Mouse (Mus musculus) thymus, postnatal 25 days (tissue): Measurements from ENCODE around the gene Wipf2.
"Not testable (repeated sequence)": the region's sequence is repeated elsewhere in the genome, so short reads cannot be mapped to it uniquely, and the experiment has no call there.

Source experiments
- DNase-seq: peaks from one replicate; pipeline ENCODE4 v3.0.0; 2022

Wipf2 gene

DNA sequence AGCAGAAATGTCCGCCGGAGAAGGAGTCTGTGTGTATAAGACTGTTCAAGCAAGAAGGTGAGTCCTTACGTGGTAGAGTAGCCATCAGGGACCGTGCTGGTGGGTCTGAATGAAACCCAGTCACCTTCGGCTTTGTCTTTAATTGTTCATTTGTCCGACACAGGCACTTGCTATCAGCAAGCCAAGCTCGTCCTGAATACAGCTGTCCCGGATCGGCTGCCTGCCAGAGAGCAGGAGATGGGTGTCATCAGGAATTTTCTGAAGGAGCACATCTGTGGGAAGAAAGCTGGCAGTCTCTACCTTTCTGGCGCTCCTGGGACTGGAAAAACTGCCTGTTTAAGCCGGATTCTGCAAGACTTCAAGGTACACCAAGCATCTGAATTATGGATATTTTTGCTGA is 47.0 kb downstream of the Wipf2 start:
- no peak for DNase-seq

GRCm38 (mm10) chr11:98911498-98911897 is 48.1 kb downstream of the Wipf2 start:
- DNase-seq, result no peak

GRCm38 (mm10) chr11:98914196-98914595 is 50.8 kb downstream of the Wipf2 start:
- DNase-seq, result no peak

GRCm38 (mm10) chr11:98916376-98916775 is 52.9 kb downstream of the Wipf2 start:
- DNase-seq, result peak; percentile 53

- no peak for DNase-seq
These were observed 54.1 kb downstream of the Wipf2 start for GRCm38 (mm10) chr11:98917428-98918005.

DNA sequence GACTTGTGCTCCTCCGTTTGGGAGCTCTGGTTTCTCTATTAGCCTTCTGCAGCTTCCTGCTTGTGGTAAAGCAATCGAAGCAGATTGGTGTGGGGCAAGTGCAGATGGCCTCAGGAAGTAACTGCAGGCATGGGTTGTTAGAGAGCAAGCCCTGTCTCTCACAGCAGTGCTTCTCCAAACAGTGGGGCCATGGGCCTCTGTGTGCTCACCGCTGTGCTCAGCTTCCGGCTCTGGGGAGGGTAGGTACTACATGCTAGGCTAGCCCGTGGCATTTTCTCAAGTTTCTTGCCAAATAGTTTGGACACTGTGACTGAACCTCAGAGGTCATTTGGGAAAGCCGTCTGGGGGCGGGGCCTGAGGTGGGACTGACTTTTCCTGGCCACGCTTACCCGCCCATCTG is 54.8 kb downstream of the Wipf2 start:
- DNase-seq, result no peak

DNA sequence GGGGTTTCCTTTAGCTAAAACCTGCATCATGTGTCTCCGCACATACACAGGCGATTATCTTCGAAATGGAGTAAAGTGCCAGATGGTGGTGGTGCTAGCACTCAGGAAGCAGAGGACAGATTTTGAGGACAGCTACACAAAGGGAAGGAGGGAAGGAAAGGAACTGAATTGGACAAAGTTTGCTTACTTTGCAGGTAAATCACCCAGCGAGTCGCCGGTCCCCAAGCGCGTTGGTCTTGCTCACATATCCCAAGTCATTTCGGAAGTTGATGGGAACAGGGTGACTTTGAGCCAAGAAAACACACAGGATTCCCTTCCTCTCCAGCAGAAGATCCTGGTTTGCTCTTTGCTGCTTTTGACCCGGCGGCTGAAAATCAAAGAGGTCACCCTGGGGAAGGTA is 55.6 kb downstream of the Wipf2 start:
- no peak for DNase-seq

DNA sequence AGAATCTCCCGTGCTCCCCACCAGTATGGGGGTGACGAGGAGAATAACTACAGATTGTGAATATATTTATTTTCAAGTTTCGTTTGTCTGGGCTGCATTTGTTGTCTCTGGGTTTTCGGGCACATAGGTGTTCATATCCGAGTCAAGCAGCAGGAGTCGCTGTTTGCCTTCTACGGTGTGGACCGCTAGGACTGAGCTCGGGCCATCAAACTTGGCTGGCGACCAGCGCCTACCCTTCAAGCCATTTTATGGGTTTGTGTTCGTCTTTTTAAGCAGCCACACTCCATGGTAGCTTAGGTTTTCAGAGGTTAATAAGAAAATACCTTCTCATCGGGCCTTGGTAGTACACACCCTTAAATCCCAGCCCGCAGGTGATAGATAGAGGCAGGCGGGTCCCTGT is 58.4 kb downstream of the Wipf2 start:
- not testable (repeated sequence) for DNase-seq

DNA sequence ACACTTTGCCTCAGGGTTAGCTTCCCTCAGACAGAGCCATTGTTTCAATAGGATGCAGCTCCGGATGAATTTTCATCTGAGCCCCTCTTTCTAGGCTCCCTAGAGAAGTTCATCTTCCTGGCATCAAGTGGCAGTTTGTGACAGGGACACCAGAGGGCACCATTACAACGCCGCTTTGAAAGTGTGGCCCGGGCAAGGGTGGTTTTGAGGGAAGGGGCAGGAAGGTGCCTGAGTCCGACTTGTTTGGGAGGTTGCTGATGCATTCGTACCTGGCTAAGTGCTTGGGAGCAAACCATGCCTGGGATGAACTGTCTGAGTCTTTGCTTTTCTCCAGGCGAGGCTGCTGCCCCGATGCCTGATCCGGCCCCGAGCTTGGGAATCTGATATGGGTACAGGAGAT is 58.9 kb downstream of the Wipf2 start:
- peak; percentile 74 for DNase-seq

DNA sequence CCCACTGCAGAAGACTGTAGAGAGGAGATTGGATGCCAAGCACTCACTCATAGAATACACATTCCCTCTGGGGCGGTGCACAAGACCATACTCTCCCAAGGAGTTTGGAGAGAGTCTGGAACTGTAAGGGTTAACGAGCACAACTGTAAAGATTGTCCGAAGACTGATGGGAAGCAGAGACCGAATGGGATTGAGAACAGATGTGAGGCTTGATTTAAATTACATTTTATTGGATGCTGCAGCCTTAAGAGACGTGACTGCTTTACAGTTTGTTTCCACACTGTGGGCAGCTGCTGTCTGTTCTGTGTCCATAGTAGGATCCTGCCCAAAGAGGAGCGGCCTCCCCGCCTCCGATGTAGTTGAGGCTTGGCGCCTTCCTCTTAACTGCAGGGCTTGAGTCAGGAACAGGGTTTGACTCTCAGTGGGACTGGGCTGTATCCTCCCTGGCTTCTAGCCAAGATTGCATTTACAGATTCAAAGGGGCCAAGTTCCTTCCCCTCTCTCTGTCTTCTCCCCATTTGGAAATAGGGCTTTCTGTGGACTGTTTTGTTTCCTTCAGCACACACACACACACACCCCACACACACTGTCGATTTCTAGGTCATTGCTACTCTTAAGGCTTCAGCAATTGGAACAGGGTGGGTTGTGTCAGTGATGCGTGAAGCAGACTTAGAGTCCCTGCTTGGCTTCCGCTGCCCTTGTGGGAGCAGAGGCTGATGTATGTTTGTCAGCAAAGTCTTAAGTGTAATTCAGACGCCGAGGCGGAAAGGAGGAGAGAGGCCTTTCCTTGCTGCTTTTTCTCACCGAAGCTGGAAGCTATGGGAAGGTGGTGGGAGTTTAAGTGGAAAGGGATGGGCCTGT is 59.6 kb downstream of the Wipf2 start:
- DNase-seq, result not testable (repeated sequence)

DNA sequence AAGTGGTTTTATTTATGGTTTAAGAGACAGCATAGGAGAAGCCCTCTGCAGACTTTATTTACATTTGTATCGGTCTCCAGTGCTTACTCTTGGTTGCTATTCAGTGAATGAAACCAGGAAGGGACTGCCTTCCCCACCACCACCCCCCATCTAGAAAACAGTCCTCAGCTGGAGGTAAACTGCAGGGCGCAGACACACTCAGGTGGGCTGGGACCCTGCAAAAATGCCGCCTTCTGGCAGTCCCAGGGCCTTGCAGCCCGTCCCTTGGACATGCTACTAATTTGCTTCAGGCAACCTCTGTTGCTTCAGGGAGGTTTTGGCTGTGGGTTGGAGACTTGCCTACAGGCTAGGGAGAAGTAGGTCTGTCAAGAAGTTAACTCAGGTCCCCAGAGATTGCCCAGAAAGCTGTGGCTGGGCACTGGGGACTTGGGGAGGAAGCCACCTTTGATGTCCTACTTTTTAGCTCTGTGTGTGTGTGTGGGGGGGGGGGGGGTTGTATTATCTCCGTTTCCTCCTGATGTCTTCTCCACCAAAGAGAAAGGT is 61.3 kb downstream of the Wipf2 start:
- no peak for DNase-seq

DNA sequence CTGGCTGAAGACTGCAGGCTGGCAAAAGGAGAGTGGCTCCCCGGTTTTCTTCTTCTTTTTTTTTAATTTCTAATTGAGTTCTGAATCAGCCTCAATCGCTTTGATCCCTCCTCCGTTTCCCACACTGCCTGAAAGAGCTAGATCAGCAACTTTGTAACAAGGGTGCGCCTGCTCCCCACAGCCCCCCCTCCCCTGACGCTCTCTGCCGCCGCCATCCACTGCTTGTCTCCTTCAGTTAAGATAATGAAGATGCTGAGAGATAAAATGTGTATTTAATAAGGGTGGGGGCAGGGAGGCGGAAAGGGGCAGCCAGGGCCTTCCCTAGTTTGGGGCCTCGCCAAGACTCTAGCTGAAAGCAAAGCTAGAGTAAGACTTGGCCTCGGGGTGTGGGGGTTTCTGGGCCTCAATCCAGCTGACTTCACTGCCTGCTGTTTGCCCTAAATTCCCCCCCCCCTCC is 61.9 kb downstream of the Wipf2 start:
- DNase-seq, result no peak

DNA sequence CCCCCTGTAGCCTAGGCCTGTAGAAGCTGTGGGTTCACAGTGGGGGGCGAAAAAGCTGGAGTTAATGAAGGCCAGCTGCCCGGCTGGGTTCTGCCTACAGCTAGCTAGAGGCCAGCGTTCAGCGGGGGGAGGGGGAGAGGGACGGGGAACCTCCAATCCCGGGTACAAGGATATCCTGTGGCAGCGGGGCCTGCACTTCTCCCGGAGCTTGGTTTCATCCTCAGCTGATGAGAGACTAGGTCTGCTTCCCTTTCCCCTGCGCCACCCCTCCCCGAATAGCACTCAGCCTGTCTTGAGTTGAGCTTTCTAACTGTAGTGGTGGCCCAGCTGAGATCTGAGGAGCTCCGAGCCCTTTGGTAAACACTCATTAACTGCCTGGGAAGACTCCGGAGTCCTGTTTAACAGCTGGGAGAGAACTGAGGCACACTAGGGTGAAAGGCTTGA is 62.5 kb downstream of the Wipf2 start:
- DNase-seq, result peak; percentile 25

DNA sequence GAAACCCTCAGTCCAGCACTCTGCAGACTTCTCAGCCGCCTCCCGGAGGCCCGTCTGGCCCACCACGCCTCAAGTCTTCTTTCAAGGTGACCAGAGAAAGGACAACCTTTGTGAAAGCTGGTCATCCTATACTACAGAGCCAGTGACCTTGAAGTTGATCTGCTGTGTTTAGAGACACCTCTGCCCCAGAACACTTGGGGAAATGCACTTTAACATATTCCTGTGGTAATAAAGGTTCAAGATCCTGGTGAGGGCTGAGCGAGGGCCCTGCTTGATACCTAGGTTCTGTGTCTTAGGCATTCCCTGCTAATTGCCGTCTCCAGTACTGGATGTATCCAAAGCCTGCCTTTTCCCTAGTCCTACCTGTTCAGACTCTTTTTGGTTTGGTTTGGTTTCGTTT is 63.1 kb downstream of the Wipf2 start:
- DNase-seq, result no peak

DNA sequence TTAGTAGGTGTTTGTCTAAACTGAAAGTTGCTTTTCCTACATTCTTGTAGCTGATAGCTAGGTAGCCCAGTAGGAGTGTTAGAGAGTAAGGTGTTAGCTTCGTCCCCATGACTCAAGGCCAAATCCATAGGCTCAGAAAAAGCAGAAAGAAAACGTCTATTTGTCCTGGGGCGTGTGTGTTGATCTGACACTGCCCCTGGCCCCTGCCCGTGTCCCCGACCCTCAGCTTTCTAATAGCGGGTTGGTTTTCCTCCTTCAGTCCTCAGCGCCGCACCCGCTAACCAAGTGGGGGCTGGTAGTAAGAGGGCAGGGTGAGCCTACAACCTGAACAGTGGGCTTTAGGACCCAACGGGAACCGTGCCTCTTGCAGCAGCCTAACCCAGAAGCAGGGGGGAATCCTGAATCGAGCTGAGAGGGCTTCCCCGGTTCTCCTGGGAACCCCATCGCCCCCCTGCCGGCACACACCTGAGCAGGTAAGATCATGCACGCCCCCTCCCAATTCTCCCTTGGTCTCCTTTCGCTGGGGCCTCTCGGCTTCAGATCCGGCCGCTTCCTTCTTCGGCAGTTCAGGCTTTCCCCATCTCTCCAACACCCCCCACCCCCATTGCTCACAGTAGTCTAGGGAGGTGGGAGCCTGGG is 64.1 kb downstream of the Wipf2 start, which contains the start of gene Rara:
Gene Rara (plus strand): TSS at position 381 of the 639 bp plus-strand sequence.
- DNase-seq, result no peak

- no peak for DNase-seq
These were observed 64.9 kb downstream of the Wipf2 start for GRCm38 (mm10) chr11:98928186-98928893.

- DNase-seq, result no peak
These were observed 66.1 kb downstream of the Wipf2 start for GRCm38 (mm10) chr11:98929503-98929902.

DNA sequence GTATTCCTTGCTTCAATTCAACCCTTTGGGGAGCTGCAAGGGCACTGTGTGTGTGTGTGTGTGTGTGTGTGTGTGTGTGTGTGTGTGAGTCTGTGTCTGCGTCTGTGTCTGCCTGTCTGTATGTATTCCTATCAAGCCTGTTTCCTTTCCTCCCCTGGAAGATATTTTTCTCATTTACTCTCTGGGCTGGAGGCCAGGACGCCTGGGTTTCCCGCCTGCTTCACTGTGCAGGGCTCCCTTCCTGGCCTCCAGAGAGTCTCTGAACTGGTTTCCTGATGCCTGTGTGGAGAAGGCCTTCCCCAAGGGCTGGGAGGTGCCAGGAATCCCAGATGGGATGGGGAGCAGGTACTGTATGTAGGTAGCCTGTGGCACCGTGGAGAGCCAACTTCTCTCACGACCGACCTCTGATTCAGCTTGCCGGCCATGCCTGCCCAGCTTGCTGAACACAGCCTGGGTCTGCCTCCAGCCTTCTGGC is 66.7 kb downstream of the Wipf2 start:
- no peak for DNase-seq

DNA sequence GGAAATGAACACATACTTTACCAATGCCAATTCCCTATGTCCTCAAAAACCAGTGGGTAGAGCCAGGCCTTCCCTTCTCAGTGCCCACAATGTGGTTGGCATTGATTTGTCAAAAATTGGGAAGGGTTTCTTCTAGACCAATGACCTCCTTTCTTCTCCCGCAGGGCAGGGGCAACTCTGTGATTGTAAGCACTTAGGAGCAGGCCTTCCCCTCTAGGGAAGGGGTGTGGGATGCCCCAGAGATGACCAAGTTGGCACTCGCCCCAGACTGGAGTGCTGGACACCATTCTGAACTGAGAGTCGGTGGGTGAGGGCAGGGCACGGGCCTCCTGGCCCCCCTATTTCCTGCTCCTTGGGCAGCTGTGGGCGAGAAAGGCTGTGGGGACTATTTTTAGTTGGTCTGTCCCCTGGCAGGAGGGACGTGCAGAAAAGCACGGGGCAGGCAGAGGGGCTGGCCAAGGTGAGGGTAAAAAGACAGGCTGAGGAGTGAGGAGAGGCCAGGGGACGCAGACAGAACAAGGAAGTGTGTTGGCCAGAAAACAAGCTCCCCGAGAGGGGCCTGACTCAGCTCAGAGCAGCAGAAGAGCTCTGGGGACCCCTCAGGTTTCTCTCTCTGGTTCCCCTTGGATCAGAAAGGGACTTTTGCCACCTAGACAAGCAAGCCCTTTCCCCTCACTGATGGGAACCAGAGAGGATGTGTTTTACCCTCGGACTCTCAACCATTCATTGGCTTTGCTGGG is 67.5 kb downstream of the Wipf2 start:
- DNase-seq, result no peak

- DNase-seq, result no peak
These were observed 68.3 kb downstream of the Wipf2 start for GRCm38 (mm10) chr11:98931513-98932292.
